Mouse (Mus musculus) layer of hippocampus, postnatal 36 days (tissue): ENCODE results near the gene AC140267.1. TPM values are rescaled to one million over a fixed set of nuclear protein-coding genes. Genes with fewer than 3 reads are reported as not detected.
A peak's percentile ranks its signal among the peaks of the same experiment; 100 is the strongest.

ENCODE experiments used
- DNase-seq, 2 experiments: peaks; one replicate each; pipeline ENCODE4 v3.0.0; 2022
- total RNA-seq, 2 experiments: library from RNA; stranded (reverse); gene quantifications; 2 replicates each; pipeline ENCODE4 v1.2.3; 2021

The AC140267.1 gene
- total RNA-seq: 10 to 100 TPM; 12.5 to 21.9 TPM

DNA sequence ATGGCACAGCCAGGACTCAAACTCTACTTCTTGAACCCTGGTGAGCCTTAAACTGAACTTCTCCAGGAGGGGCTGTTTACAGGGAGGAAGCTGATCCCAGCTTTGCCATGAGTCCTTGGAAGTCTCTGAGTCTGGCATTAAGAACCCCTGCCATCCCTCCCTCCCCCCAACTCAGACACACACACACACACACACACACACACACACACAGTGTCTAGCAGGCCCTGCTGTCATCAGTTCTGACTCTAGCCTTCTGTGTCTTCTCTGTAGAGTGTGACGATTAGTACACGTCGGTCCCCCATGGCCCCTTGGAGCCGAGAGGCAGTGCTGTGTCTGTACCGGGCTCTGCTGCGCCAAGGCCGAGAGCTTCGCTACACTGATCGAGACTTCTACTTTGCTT, at the start of gene AC140267.1:
TSS of gene AC140267.1 (plus strand) at position 301 of the 400 bp plus-strand sequence.
- no peak for DNase-seq

DNA sequence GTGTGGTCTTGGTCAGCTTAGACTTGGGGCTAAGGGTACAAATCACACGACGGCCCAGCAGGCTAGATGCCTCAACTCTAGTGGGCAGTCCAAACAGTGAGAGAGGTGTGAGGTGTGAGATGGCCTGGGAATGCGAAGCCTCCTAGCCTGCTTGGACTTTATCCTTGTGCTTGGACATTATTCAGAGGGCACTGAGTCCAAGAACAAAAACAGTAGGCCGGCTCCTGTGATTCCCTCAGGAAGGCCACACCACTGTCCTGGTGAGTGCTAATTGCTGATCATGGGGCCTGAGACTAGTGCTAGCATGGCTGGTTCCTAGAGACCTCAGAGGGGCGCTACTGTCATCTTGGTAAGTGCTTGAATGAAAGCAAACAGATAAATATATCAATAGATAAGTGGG, 46.7 kb upstream of the AC140267.1 start:
- DNase-seq: no peak

- DNase-seq: no peak
These were observed 45.6 kb upstream of the AC140267.1 start for GRCm38 (mm10) chr15:80190075-80190474.

DNA sequence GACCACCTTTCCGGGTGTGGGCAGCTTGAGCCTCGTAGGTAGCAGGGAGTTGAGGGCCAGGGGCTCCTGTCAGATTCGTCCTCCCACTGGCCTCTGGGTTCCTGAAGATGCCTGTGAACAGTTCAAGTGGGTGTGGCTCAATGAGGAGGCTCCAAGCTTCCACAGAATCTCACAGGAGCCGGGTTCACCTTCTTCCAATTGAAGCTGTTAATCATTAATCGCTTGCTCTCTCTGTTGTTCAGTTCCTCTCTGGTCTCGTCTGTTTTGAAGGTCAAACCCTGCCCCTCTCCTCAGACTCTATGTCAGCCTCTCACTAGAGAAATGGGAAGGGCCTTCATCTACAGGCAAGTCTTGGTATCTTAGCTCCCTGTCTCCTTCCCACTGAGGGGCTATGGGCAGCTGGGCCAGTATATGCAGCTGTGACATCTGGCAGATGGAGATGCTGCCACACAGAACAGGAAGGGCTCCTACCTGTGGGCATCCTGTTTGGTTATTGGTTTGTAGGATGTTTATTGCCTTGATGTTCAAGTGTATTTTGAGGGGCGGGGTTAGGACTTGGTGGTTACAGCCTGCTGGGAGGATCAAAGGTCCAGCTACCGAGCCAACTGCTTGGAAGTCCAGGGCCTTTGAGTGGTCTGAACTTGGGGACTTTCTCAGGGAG, 43.9 kb upstream of the AC140267.1 start:
- DNase-seq: no peak

- no peak for DNase-seq
These were observed 43.4 kb upstream of the AC140267.1 start for GRCm38 (mm10) chr15:80192246-80192585.

DNA sequence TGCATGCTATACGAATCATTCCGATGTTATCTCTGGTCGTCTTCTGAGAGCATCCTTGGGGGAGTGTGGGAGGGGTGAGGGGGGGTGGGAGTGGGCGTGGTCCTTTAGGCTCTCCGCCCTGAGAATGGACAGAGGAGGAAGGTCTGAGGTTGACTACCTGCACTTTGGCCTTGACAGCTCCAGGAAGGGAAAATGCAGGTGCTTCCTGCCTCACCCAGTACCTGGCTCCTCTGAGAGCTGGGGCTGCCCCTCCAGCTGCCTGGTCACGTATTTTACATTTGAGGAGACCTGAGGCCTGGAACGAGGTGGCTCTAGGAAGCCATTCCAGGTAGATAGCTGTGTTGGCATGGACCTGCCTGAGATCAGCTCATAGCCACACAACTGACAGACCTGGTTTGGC, 42.8 kb upstream of the AC140267.1 start:
- DNase-seq: no peak

- no peak for DNase-seq
These were observed 36.1 kb upstream of the AC140267.1 start for GRCm38 (mm10) chr15:80199556-80199955.

DNA sequence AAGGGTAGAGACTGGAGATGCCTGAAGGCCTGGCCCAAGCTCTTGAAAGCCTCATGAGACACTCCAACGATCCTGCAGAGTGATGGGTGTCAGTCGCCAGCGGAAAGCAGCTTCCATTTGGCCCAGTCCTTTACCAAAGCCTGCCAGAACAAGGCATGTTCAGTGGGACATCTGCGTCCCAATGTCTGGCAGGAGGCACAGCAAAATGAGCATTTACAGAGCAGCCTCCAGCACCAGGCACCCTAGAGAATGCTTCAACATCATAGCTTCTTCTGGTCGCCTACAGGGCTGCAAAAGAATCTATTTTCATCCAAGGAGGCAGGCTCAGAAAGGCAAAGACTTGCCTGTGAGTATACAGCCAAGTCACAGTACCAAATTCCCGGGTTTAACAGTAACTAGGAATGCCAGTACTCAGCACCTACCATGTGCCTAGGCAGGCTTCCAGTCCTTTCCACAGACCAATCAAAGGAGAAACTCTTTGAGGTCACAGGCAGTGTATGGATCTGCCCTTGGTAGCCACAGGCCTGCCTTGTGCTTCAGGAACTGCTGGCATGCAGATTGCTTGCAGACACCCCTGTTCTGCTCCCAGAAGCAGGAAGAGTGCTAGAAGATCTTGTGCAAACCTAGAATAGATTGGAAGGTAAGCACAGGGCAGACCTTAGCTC, 33.4 kb upstream of the AC140267.1 start:
- DNase-seq: peak; percentile 60 to 75

DNA sequence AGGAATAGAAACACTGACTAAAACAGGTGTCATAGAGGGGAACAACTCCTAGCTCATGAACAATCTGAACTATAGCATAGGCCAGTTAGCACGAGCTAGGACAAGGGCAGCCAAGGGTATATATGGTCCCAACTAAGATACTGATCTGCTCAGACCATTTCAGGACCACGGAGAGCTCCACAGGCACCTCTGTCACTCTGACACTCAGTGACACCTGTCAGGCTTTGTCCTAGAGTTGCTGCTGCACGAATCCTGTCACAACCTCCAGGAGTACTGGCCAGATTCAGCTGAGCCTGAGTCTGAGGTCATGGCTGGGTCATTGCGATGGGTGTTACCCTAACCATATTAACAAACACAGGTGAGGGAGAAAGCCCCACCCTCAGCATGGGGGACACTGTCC, 32.2 kb upstream of the AC140267.1 start:
- DNase-seq: no peak

- no peak for DNase-seq
These were observed 29.5 kb upstream of the AC140267.1 start for GRCm38 (mm10) chr15:80206057-80206565.

GRCm38 (mm10) chr15:80208446-80208845, 27.2 kb upstream of the AC140267.1 start:
- DNase-seq: no peak

DNA sequence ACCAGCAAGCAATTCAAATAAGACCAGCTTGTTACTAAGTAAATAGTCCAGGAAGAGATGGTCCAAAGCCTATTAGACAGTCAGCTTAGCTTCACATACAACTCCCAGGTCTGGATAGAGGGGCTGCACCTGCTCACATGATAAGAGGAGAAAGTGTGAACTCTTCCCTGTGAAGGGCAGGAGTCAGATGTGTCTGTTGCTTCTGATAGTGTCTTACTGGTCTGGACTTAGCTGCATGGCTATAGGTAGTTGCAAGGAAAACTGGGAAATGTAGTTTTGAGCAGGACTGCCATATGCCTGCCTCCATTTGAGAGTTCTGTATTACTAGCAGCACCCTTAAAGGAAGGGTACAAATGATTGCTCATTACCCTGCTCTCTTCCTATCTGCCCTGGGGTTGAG, 21.9 kb upstream of the AC140267.1 start:
- DNase-seq: no peak

- DNase-seq: peak in 1 of 2 experiments; percentile 34
These were observed 19.7 kb upstream of the AC140267.1 start for GRCm38 (mm10) chr15:80215716-80216479.

GRCm38 (mm10) chr15:80216480-80216820, 19.2 kb upstream of the AC140267.1 start:
- DNase-seq: no peak

- no peak for DNase-seq
These were observed 18.2 kb upstream of the AC140267.1 start for GRCm38 (mm10) chr15:80217476-80217875.

GRCm38 (mm10) chr15:80219211-80219610, 16.4 kb upstream of the AC140267.1 start:
- DNase-seq: no peak

DNA sequence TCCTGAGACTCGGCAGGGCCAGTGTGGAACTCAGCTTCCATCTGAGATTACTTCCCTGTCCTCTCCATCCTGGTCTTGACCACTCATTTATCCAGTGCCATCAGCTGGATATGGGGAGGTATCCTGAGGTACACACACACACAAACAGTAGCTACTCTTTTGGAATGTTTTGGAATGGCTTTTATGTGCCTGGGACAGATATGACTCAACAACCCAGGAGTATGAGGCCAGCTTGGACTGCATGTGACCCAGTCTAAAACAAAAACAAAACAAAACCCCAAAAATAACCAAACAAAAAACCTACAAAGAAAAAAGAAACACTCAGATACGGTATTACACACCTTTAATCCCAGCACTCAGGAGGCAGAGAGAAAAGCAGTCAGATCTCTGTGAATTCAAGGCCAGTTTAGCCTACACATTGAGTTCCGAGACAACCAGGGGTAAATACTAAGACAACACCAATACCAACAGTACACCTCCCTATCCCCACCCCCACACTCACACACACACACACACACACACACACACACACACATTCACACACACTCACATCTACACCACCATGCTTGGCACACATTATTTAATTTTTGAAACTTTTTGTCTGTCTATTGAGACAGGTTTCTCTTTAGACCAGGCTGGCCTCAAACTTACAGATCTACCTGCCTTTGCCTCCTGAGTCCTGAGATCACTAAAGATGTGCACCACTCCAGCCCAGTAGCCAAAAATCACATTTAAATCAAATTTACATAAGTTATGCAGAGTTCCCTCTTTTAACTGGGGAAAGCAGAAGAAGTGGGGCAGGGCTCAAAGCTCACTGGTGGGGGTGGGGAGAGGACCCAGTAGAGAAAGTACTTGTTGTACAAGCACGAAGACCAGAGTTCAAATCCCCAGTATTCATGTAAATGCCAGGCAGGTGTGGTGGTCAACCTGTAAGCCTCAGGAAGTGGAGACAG, 15.7 kb upstream of the AC140267.1 start:
- DNase-seq: no peak

DNA sequence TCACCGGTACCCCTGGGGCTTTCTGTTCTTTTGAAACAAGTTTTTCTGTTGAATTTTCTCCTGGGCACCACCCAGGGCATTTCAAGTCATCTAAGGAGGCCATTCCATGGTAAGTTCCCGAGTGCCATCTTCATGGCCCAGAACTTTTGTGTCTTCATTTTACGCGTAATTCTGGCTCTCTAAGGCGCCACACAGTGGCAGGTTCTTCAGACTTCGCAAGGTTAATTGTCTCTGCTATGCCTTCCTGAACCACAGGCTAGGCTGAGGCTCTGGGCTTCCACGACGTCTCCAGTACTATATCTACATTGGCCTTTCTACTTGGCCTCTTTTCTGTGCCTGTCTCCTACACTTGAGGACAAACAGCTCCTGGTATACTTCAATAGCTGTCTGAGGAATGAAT, 14.6 kb upstream of the AC140267.1 start:
- DNase-seq: no peak

DNA sequence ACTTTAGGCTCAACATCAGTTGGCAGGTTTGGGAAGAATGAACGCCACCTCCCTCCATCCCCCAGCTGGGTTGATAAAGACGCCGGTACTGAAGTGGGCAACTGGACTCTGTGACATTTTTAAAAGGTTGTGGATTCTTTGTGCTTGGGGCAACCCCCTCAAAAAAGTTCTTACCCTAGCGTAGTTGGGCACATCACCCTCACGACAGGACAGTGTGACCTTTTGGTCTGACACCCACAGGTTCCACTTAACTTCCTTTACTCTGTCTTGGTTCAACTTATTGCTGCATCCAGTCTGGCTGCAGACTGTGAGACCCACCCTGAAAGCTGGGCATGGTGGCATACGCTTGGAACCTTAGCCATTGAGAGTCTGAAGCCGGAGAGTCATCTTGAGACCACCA, 11.9 kb upstream of the AC140267.1 start:
- no peak for DNase-seq

- peak; percentile 47 to 55 for DNase-seq
These were observed 10.4 kb upstream of the AC140267.1 start for GRCm38 (mm10) chr15:80225208-80225607.

DNA sequence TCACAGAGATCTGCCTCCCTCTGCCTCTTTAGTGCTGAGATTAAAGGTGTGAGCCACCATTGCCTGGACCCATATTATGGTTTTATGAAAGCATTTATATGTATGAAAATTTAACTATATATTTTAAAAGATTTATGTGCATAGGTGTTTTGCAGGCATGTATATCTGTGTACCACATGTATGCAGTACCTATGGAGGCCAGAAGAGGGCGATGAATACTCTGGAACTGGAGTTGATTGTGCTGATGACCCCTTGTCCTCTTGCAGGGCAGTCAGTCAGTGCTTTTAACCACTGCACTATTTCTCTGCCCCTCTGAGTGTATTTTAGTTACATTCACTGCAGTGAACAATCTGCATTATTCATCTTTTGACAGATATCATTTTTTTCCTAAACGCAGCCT, 9.8 kb upstream of the AC140267.1 start:
- peak in 1 of 2 experiments; percentile 29 for DNase-seq

DNA sequence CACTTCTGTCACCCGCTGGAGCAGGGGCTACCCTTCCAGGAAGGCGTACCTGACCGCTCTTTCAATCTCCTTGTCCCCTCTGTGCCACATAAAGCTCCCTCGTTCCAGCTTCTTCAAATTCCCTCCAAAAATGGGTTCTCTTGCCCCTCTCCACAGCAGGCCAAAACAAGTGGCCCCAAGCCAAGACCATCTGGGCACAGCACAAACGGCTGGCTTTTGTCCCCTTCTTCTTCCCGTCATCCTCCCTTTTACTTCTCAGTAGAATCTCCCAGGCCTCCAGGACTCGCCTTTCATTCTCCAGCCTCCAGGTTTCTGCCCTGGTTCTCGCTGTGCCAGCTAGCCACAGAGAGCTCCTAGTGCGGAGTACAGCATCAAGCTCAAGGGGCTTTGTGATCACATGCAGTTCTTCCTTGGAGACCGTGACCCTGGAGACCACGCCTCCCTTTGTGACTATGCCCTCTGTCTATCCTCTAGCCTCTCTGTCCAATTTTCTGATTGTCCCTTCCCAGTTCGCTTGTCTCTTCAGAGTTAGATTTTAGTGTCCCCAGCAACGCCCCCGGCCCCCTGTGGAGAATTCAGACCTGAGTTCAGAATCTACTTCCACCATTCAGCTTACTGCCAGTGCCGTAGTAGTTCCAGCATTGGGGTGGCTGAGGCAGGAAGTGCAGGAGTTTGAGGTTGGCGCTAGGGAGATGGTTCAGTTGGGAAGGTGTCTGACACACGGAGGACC, 7.4 kb upstream of the AC140267.1 start:
- DNase-seq: no peak
